Mouse (Mus musculus): Measurements from ENCODE around the gene Adamts17.

The Adamts17 gene

GRCm38 (mm10) chr7:67051089-67051718 is 211.7 kb downstream of the Adamts17 start:
- ATAC-seq (ENCODE audit: insufficient number of reproducible peaks, low FRiP score, low TSS enrichment) = no peak

- ATAC-seq (ENCODE audit: insufficient number of reproducible peaks, low FRiP score, low TSS enrichment) = no peak
Observed at GRCm38 (mm10) chr7:67054876-67055275, 215.3 kb downstream of the Adamts17 start.

- peak; percentile 99 for ATAC-seq (ENCODE audit: insufficient number of reproducible peaks, low FRiP score, low TSS enrichment)
Observed at GRCm38 (mm10) chr7:67055510-67055909, 216.0 kb downstream of the Adamts17 start.

GRCm38 (mm10) chr7:67061756-67062155 is 222.2 kb downstream of the Adamts17 start:
- ATAC-seq (ENCODE audit: insufficient number of reproducible peaks, low FRiP score, low TSS enrichment) = no peak

GRCm38 (mm10) chr7:67062571-67062970 is 223.0 kb downstream of the Adamts17 start:
- no peak for ATAC-seq (ENCODE audit: insufficient number of reproducible peaks, low FRiP score, low TSS enrichment)

- no peak for ATAC-seq (ENCODE audit: insufficient number of reproducible peaks, low FRiP score, low TSS enrichment)
Observed at GRCm38 (mm10) chr7:67064627-67065305, 225.2 kb downstream of the Adamts17 start.

GRCm38 (mm10) chr7:67065631-67066030 is 226.1 kb downstream of the Adamts17 start:
- ATAC-seq (ENCODE audit: insufficient number of reproducible peaks, low FRiP score, low TSS enrichment) = no peak

GRCm38 (mm10) chr7:67072015-67072685 is 232.6 kb downstream of the Adamts17 start:
- no peak for ATAC-seq (ENCODE audit: insufficient number of reproducible peaks, low FRiP score, low TSS enrichment)

GRCm38 (mm10) chr7:67082751-67083150 is 243.2 kb downstream of the Adamts17 start:
- ATAC-seq (ENCODE audit: insufficient number of reproducible peaks, low FRiP score, low TSS enrichment) = no peak

- ATAC-seq (ENCODE audit: insufficient number of reproducible peaks, low FRiP score, low TSS enrichment) = peak; percentile 94
Observed at GRCm38 (mm10) chr7:67087759-67088158, 248.2 kb downstream of the Adamts17 start.

GRCm38 (mm10) chr7:67097096-67097495 is 257.6 kb downstream of the Adamts17 start:
- ATAC-seq (ENCODE audit: insufficient number of reproducible peaks, low FRiP score, low TSS enrichment) = no peak

GRCm38 (mm10) chr7:67101418-67101973 is 262.0 kb downstream of the Adamts17 start:
- ATAC-seq (ENCODE audit: insufficient number of reproducible peaks, low FRiP score, low TSS enrichment) = no peak

- no peak for ATAC-seq (ENCODE audit: insufficient number of reproducible peaks, low FRiP score, low TSS enrichment)
Observed at GRCm38 (mm10) chr7:67110551-67111159, 271.1 kb downstream of the Adamts17 start.

GRCm38 (mm10) chr7:67112495-67113216 is 273.1 kb downstream of the Adamts17 start:
- no peak for ATAC-seq (ENCODE audit: insufficient number of reproducible peaks, low FRiP score, low TSS enrichment)

GRCm38 (mm10) chr7:67114056-67114455 is 274.5 kb downstream of the Adamts17 start:
- ATAC-seq (ENCODE audit: insufficient number of reproducible peaks, low FRiP score, low TSS enrichment) = no peak

GRCm38 (mm10) chr7:67115056-67115455 is 275.5 kb downstream of the Adamts17 start:
- ATAC-seq (ENCODE audit: insufficient number of reproducible peaks, low FRiP score, low TSS enrichment) = no peak

- ATAC-seq (ENCODE audit: insufficient number of reproducible peaks, low FRiP score, low TSS enrichment) = no peak
Observed at GRCm38 (mm10) chr7:67135140-67135539, 295.6 kb downstream of the Adamts17 start.

GRCm38 (mm10) chr7:67142347-67143015 is 302.9 kb downstream of the Adamts17 start:
- ATAC-seq (ENCODE audit: insufficient number of reproducible peaks, low FRiP score, low TSS enrichment) = no peak

GRCm38 (mm10) chr7:67145748-67146147 is 306.2 kb downstream of the Adamts17 start:
- ATAC-seq (ENCODE audit: insufficient number of reproducible peaks, low FRiP score, low TSS enrichment) = no peak

GRCm38 (mm10) chr7:67146151-67146550 is 306.6 kb downstream of the Adamts17 start:
- no peak for ATAC-seq (ENCODE audit: insufficient number of reproducible peaks, low FRiP score, low TSS enrichment)
